8 mouse cellular contexts compared by ENCODE assay signal in the genomic region with DNA sequence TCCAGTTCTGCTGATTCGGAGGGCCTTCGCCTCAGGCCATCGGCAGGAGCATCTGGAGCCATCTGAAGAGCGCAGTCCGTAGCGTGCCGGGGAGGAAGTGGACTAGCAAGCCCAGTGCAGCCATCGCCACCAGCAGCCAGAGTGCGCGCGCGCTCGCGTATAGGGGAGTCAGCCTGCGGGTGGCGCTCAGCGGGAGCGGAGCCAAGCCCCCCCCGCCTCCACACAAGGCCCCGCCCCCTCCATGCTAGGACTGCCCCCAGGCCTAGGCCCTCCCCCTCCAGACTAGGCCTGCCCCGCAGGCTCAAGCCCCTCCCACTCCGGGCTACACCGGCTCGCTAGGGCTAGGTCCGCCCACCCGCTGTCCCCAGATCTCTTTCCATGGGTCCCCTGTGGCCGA. TPM values are rescaled to one million over a fixed set of nuclear protein-coding genes. Genes with fewer than 3 reads are reported as not detected.
DNase-seq lines count a peak whose midpoint lies in the region.

No protein-coding gene starts in this region.

- peaks cover 40% of the 10 kb centered on the region for H3K36me3 ChIP-seq in midbrain, embryonic 10.5 days

- H3K27me3 ChIP-seq in midbrain, embryonic 10.5 days (ENCODE audit: low read depth, poor library complexity, severe bottlenecking): peaks cover 55% of the 10 kb centered on the region

- under 1% methylated on average over 27 of the region's 27 CpGs for WGBS in midbrain, embryonic 10.5 days

- no peaks in the 10 kb centered on the region for H3K9me3 ChIP-seq in midbrain, embryonic 10.5 days (replicated peaks)

- intact Hi-C loops in left cerebral cortex, postnatal 4 days (cut with DNase I): loop anchor here (10.0 kb wide), 1 partner anchor 128 kb away; no protein-coding TSS in a partner anchor

- DNase-seq in adrenal gland, adult 18-20 months (ENCODE audit: low spot score in 2 of 2): peak; percentile 85 to 89
- peak; percentile 93 for DNase-seq in embryo, embryonic 10 days (ENCODE audit: low spot score)
- peak; percentile 93 for DNase-seq in gastrocnemius, postnatal 10 days
- DNase-seq in induced T-regulatory cell, adult 2 months (ENCODE audit: low read depth): peak; percentile 95
- peak; percentile 86 for DNase-seq in left cerebral cortex, postnatal 4 days
- DNase-seq in midbrain, embryonic 10.5 days (ENCODE audit: low spot score): peak; percentile 87
- DNase-seq in right cerebral cortex, postnatal 25 days: peak; percentile 80
- DNase-seq in urinary bladder, postnatal 25 days (ENCODE audit: low spot score): peak; percentile 87

- peak overlapping the region; percentile 77 for H3K4me3 ChIP-seq in midbrain, embryonic 10.5 days

- peaks cover 23% of the 10 kb centered on the region for H3K4me1 ChIP-seq in midbrain, embryonic 10.5 days

- peak overlapping the region; percentile 64 for H3K27ac ChIP-seq in midbrain, embryonic 10.5 days (replicated peaks)

RNA-seq across cellular contexts. Expression of gene Ltc4s, which starts 1.9 kb away (rescaled TPM):
- 10 to 100 TPM; 15.2 to 46.9 TPM for total RNA-seq in adrenal gland, adult 18-20 months (2021)
- total RNA-seq in gastrocnemius, postnatal 10 days (2021): 1 to 10 TPM; 2.3 to 3.9 TPM
- total RNA-seq in left cerebral cortex, postnatal 4 days (2021): 1 to 10 TPM; 3.1 to 4.1 TPM
- 0.75 and 1.2 TPM in 2 replicates for polyA plus RNA-seq in midbrain, embryonic 10.5 days (2016; fragmentation: Nextera tagmentation; extraction: Ambion mirVana)

RNA-seq across cellular contexts. Expression of gene Mgat4b, which starts 25.8 kb away (rescaled TPM):
- 100 to 1,000 TPM in 1 of 2 experiments, 10 to 100 TPM in 1; 89.3 to 110 TPM for total RNA-seq in adrenal gland, adult 18-20 months (2021)
- total RNA-seq in gastrocnemius, postnatal 10 days (2021): 10 to 100 TPM; 31.2 to 35.0 TPM
- total RNA-seq in left cerebral cortex, postnatal 4 days (2021): 100 to 1,000 TPM; 179 to 189 TPM
- polyA plus RNA-seq in midbrain, embryonic 10.5 days (2016; fragmentation: Nextera tagmentation; extraction: Ambion mirVana): 12.1 and 18.1 TPM in 2 replicates

RNA-seq across cellular contexts. Expression of gene Sqstm1, which starts 25.9 kb away (rescaled TPM):
- 100 to 1,000 TPM; 715 to 956 TPM for total RNA-seq in adrenal gland, adult 18-20 months (2021)
- 100 to 1,000 TPM; 196 to 231 TPM for total RNA-seq in gastrocnemius, postnatal 10 days (2021)
- total RNA-seq in left cerebral cortex, postnatal 4 days (2021): 100 to 1,000 TPM; 262 to 293 TPM
- 136 and 165 TPM in 2 replicates for polyA plus RNA-seq in midbrain, embryonic 10.5 days (2016; fragmentation: Nextera tagmentation; extraction: Ambion mirVana)

RNA-seq across cellular contexts. Expression of gene Maml1, which starts 55.6 kb away (rescaled TPM):
- 10 to 100 TPM; 18.0 to 23.1 TPM for total RNA-seq in adrenal gland, adult 18-20 months (2021)
- total RNA-seq in gastrocnemius, postnatal 10 days (2021): 10 to 100 TPM; 11.7 to 13.9 TPM
- 10 to 100 TPM; 11.9 to 12.5 TPM for total RNA-seq in left cerebral cortex, postnatal 4 days (2021)
- 5.4 and 5.6 TPM in 2 replicates for polyA plus RNA-seq in midbrain, embryonic 10.5 days (2016; fragmentation: Nextera tagmentation; extraction: Ambion mirVana)

Comparison
In these comparisons a context has a peak if more than half of its experiments do, and no peak if none do; other contexts are left out.
1. Peak in every context shown above with its lines: DNase-seq, H3K4me3 ChIP-seq and H3K27ac ChIP-seq.